Mouse (Mus musculus) small intestine, adult 2 months (tissue): ENCODE results near the gene Uhrf1bp1.

Experiments used
- CTCF ChIP-seq: fragments of 200-500 bp; IDR thresholded peaks from 2 replicates; pipeline ENCODE4 v1.5.1; 2012; ENCODE audit warnings: low read depth, mild to moderate bottlenecking, control low read depth, inconsistent platforms, low read length, moderate library complexity, mixed read lengths; ENCODE audit not compliant: insufficient replicate concordance, insufficient read length; ENCODE audit errors: extremely low read depth
- POLR2A ChIP-seq: fragments of 200-500 bp; IDR thresholded peaks from 2 replicates; pipeline ENCODE4 v1.6.1; 2012; ENCODE audit warnings: low read depth, mild to moderate bottlenecking, control low read depth, inconsistent platforms, low read length, moderate library complexity

- TF ChIP-seq POLR2A = no peak
- TF ChIP-seq CTCF = no peak
Observed at GRCm38 (mm10) chr17:27925054-27925453, 68.8 kb downstream of the Uhrf1bp1 start.
